Mouse (Mus musculus): ENCODE measurements at regions not wholly inside any gene's neighbourhood (a gene's known extent, or its start where the extent isn't known, plus 50 kb on each side); places are given as distances from the start of the nearest gene placed in this dataset.

GRCm38 (mm10) chr1:151045334-151045733 is 52.1 kb upstream of the Hmcn1 start:
- no peak for DNase-seq (ENCODE audit: low read depth, low spot score)

GRCm38 (mm10) chr1:151046626-151047025 is 53.4 kb upstream of the Hmcn1 start:
- no peak for DNase-seq (ENCODE audit: low read depth, low spot score)

- DNase-seq (ENCODE audit: low read depth, low spot score), result no peak
These were observed 56.7 kb upstream of the Hmcn1 start for GRCm38 (mm10) chr1:151049726-151050506.

- DNase-seq (ENCODE audit: low read depth, low spot score), result no peak
These were observed 57.2 kb upstream of the Hmcn1 start for GRCm38 (mm10) chr1:151050507-151050816.

GRCm38 (mm10) chr1:151053268-151053667 is 60.0 kb upstream of the Hmcn1 start:
- no peak for DNase-seq (ENCODE audit: low read depth, low spot score)

- DNase-seq (ENCODE audit: low read depth, low spot score), result no peak
These were observed 62.2 kb upstream of the Hmcn1 start for GRCm38 (mm10) chr1:151055396-151055795.

- no peak for DNase-seq (ENCODE audit: low read depth, low spot score)
These were observed 66.4 kb upstream of the Hmcn1 start for GRCm38 (mm10) chr1:151059546-151060136.

GRCm38 (mm10) chr1:151065090-151065567 is 71.9 kb upstream of the Hmcn1 start:
- no peak for DNase-seq (ENCODE audit: low read depth, low spot score)

- DNase-seq (ENCODE audit: low read depth, low spot score), result no peak
These were observed 73.3 kb upstream of the Hmcn1 start for GRCm38 (mm10) chr1:151066379-151067128.

- no peak for DNase-seq (ENCODE audit: low read depth, low spot score)
These were observed 81.5 kb upstream of the Hmcn1 start for GRCm38 (mm10) chr1:151074508-151075314.

- no peak for DNase-seq (ENCODE audit: low read depth, low spot score)
These were observed 82.3 kb upstream of the Hmcn1 start for GRCm38 (mm10) chr1:151075541-151075940.

- no peak for DNase-seq (ENCODE audit: low read depth, low spot score)
These were observed 85.8 kb upstream of the Hmcn1 start for GRCm38 (mm10) chr1:151078909-151079522.

GRCm38 (mm10) chr1:151079614-151080360 is 86.6 kb upstream of the Hmcn1 start:
- DNase-seq (ENCODE audit: low read depth, low spot score), result no peak

GRCm38 (mm10) chr1:151080510-151080980 is 87.3 kb upstream of the Hmcn1 start:
- DNase-seq (ENCODE audit: low read depth, low spot score), result no peak

- no peak for DNase-seq (ENCODE audit: low read depth, low spot score)
These were observed 89.3 kb upstream of the Hmcn1 start for GRCm38 (mm10) chr1:151082510-151083033.

GRCm38 (mm10) chr1:151083806-151084205 is 90.6 kb upstream of the Hmcn1 start:
- no peak for DNase-seq (ENCODE audit: low read depth, low spot score)

GRCm38 (mm10) chr1:151086111-151086859 is 93.0 kb upstream of the Hmcn1 start:
- DNase-seq (ENCODE audit: low read depth, low spot score), result peak; percentile 18

- no peak for DNase-seq (ENCODE audit: low read depth, low spot score)
These were observed 94.0 kb upstream of the Hmcn1 start for GRCm38 (mm10) chr1:151087151-151087660.

GRCm38 (mm10) chr1:151087811-151088511 is 94.4 kb upstream of the Gm47985 start:
- DNase-seq (ENCODE audit: low read depth, low spot score), result no peak
